Mouse (Mus musculus) ES-E14 (cell line): ENCODE data around the gene Nova2. TPM values are rescaled to one million over a fixed set of nuclear protein-coding genes. Genes with fewer than 3 reads are reported as not detected.

Experiments used
- DNase-seq: peaks from one replicate; pipeline ENCODE4 v3.0.0-alpha.2; 2013; ENCODE audit warnings: low read depth, low spot score
- H3K27ac ChIP-seq: 2 replicates; pipeline ENCODE4 v1.5.1; 2012; ENCODE audit warnings: low read depth, mild to moderate bottlenecking, low read length, moderate library complexity, mixed read lengths; ENCODE audit not compliant: poor library complexity, insufficient read depth, severe bottlenecking
- H3K36me3 ChIP-seq: 2 replicates; pipeline ENCODE4 v1.6.1; 2012; ENCODE audit warnings: mild to moderate bottlenecking, low read length, moderate library complexity, mixed read lengths; ENCODE audit not compliant: control insufficient read depth, poor library complexity, insufficient read depth, severe bottlenecking
- H3K4me1 ChIP-seq, 2 experiments: fragments of 150-350 bp in 1 of 2; sonication (generic) in 1 of 2; 2 replicates each; pipeline ENCODE4 v1.6.1; 2012; ENCODE audit warnings: low read length in 2 of 2, mild to moderate bottlenecking in 1 of 2, mixed read lengths in 1 of 2; ENCODE audit not compliant: control insufficient read depth in 2 of 2, insufficient read depth in 2 of 2, poor library complexity in 1 of 2
- H3K4me3 ChIP-seq, 2 experiments: fragments of 150-350 bp in 1 of 2; sonication (generic) in 1 of 2; 2 replicates each; pipeline ENCODE4 v1.5.1; 2012; ENCODE audit warnings: low read length in 2 of 2, low read depth in 1 of 2, mild to moderate bottlenecking in 1 of 2, mixed read lengths in 1 of 2; ENCODE audit not compliant: insufficient read depth in 1 of 2, poor library complexity in 1 of 2, severe bottlenecking in 1 of 2
- H3K9ac ChIP-seq: 2 replicates; pipeline ENCODE4 v1.6.1; 2012; ENCODE audit warnings: low read depth, mild to moderate bottlenecking, low read length, mixed read lengths; ENCODE audit not compliant: poor library complexity, insufficient read depth, severe bottlenecking
- H3K9me3 ChIP-seq: fragments of 150-350 bp; sonication (generic); 2 replicates; pipeline ENCODE4 v1.6.1; 2012; ENCODE audit warnings: low read depth, mild to moderate bottlenecking, low read length; ENCODE audit not compliant: control insufficient read depth, insufficient read depth
- CHD2 ChIP-seq: IDR thresholded peaks from 2 replicates; pipeline ENCODE4 v1.6.1; 2014; ENCODE audit warnings: mild to moderate bottlenecking, low read depth, low read length, inconsistent platforms
- HCFC1 ChIP-seq: IDR thresholded peaks from 2 replicates; pipeline ENCODE4 v1.6.1; 2012; ENCODE audit warnings: low read length, inconsistent platforms, borderline replicate concordance; ENCODE audit not compliant: insufficient read depth
- MAFK ChIP-seq: IDR thresholded peaks from 2 replicates; pipeline ENCODE4 v1.6.1; 2014; ENCODE audit warnings: mild to moderate bottlenecking, low read depth, low read length, inconsistent platforms; ENCODE audit not compliant: insufficient read depth
- ZC3H11A ChIP-seq: IDR thresholded peaks from 2 replicates; pipeline ENCODE4 v1.6.1; 2012; ENCODE audit warnings: low read depth, mild to moderate bottlenecking, inconsistent platforms, low read length, borderline replicate concordance
- ZNF384 ChIP-seq: IDR thresholded peaks from 2 replicates; pipeline ENCODE4 v1.6.1; 2012; ENCODE audit warnings: low read depth, low read length, inconsistent platforms
- in situ Hi-C, 2 experiments: fragments of 600-800 bp; cut with MboI; formaldehyde crosslinking; loops; one replicate each; pipeline ENCODE4 v1.15.1; 2025; ENCODE audit warnings: low sequenced_read_pairs in 2 of 2, inconsistent platforms in 1 of 2; ENCODE audit not compliant: unreplicated experiment in 2 of 2
- total RNA-seq: library from RNA; depleted of rRNA; stranded (reverse); fragments of 300-350 nt; gene quantifications from 2 replicates; pipeline ENCODE4 v1.2.3, GENCODE M21; 2012

Gene Nova2
- total RNA-seq, 1 experiment: 0.80 TPM

DNA sequence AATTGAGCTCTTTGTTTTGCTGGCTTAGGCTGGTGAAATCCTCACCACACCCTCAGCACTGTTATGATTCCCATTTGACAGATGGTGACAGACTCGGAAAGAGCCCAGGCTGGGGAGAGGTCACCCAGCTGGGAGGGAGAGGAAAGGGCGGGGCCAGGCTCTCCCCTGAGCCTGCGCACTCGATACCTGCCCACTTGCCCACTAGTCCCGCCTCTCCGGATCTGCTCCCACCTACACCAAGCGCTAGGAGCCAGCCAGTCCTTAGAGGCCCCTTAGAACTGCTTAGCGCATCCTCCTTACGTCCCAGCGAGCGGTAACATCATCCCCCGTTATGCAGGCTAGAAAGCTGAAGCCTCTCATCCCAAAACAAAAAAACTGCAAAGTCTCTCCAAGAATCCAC, 4.6 kb upstream of the Nova2 start:
- H3K9ac ChIP-seq: peak overlapping the region; percentile 10; the same call in 1 of the 2 replicates
- no peaks in the 10 kb centered on the region for H3K9me3 ChIP-seq
- DNase-seq: peak; percentile 63
- in situ Hi-C loops: no loop called here
- H3K36me3 ChIP-seq: no peaks in the 10 kb centered on the region
- H3K27ac ChIP-seq: no peak overlapping the region
- peaks cover 9 to 11% of the 10 kb centered on the region in 2 experiments; a peak in 3 of 4 replicates for H3K4me1 ChIP-seq
- peak overlapping the region in 1 of 2 experiments; percentile 46; a peak in 1 of 4 replicates for H3K4me3 ChIP-seq
- TF ChIP-seq HCFC1: no peak
- TF ChIP-seq CHD2: no peak
- TF ChIP-seq MAFK: no peak
- TF ChIP-seq ZNF384: no peak
- no peak for TF ChIP-seq ZC3H11A

DNA sequence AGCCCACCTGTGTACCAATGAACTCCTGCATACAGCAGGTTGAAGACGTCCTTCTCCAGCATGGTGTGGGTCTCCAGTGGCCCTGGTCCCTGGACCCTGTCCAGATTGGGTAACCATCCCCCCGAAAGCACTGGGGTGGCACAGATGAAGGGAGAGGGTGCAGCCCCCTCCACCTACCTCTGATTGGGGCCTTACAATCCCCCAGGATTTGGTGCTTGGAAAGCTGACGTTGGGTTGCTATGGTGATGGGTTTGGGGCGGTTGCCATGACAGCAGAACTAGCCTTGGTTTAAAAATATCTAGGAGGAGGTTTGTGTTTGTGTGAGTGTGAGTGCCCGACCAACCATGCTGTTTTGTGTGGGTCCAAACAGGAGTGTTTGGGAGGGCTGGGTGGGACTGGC, 2.9 kb upstream of the Nova2 start:
- Histone ChIP-seq H3K4me1 (peaks cover 9 to 15% of the 10 kb centered on the region in 2 experiments), H3K4me3 (no peak overlapping the region), H3K9me3 (no peaks in the 10 kb centered on the region), H3K27ac (no peak overlapping the region), H3K36me3 (no peaks in the 10 kb centered on the region), H3K9ac (no peak overlapping the region)
- no peak for TF ChIP-seq MAFK
- TF ChIP-seq ZNF384: no peak
- DNase-seq: no peak
- in situ Hi-C loops: no loop called here

DNA sequence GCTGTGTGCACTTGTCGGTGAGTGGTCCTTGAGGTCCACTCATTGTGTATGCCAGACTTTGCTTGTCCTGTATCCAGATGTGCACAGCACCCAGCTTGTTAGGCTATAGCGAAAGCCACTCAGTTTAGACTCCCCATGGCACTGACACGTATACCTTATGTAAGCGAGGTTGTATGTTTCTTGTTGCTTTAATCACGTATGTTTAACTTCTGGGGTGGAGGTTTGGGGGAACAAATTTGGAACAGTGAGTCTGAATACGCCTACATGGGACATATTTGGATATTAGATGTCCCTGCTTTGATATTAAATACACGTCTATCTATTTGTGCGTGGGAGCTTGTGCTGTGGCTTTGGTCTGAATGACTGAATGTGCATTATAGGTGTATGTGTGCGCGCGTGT, 2.4 kb upstream of the Nova2 start:
- H3K36me3 ChIP-seq: no peaks in the 10 kb centered on the region
- DNase-seq: no peak
- H3K4me3 ChIP-seq: no peak overlapping the region
- H3K27ac ChIP-seq: no peak overlapping the region
- H3K9me3 ChIP-seq: no peaks in the 10 kb centered on the region
- TF ChIP-seq MAFK (no peak), HCFC1 (no peak)
- no peak overlapping the region for H3K9ac ChIP-seq
- in situ Hi-C loops: no loop called here
- H3K4me1 ChIP-seq: peaks cover 9 to 15% of the 10 kb centered on the region in 2 experiments

DNA sequence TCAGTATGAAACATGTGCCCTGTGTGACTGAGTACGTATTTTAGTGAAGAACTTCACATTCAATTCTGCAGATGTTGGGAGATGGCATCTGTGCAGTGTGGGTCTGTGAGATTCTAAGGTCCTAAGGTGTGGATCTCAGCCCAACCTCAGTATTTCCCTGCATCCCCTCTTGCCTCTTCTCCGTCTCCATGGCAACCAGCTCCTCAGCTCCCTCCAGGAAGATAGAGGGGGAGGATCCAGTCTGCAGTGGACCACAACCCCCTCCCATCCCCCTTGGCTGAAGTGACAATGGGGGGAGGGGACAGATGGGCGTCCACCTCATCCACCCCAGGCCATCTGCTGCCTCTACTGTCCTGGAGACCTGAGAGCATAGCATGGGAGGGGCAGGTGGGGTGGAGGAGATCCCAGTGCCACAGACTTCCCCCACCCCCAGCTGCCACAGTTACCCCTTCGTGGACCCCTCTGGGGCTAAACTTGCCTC, 1.9 kb upstream of the Nova2 start:
- Histone ChIP-seq H3K9ac (no peak overlapping the region), H3K4me1 (peaks cover 9 to 15% of the 10 kb centered on the region in 2 experiments), H3K9me3 (no peaks in the 10 kb centered on the region), H3K4me3 (no peak overlapping the region), H3K36me3 (no peaks in the 10 kb centered on the region), H3K27ac (no peak overlapping the region)
- TF ChIP-seq MAFK (no peak), CHD2 (no peak), HCFC1 (no peak), ZC3H11A (no peak), ZNF384 (no peak)
- DNase-seq: no peak
- in situ Hi-C loops: no loop called here

DNA sequence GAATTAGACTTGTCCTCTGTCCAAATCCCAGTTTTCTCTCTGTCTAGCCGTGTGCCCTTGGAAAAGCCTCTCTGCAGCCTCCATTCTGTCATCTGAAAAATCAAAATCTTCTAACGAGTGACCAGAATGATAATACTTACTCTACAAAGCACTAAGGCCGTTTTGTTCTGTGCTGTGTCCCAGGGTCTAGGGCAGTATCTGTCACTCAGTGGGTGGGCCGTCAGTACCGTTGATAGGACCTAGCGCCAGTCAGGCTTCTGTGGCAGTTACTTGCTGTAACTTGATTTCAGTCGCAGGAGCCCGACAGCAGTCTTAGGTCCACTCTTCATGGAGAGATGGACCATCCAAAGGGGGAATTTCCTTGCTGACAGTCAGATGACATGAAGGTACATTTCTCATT, 1.4 kb upstream of the Nova2 start:
- no peak for TF ChIP-seq ZC3H11A
- no peak for TF ChIP-seq ZNF384
- no peak for TF ChIP-seq CHD2
- TF ChIP-seq HCFC1: no peak
- no peak for TF ChIP-seq MAFK
- no peak overlapping the region for H3K4me3 ChIP-seq
- no peak for DNase-seq

More for the DNA sequence above, 1.4 kb upstream of the Nova2 start:
- no peaks in the 10 kb centered on the region for H3K36me3 ChIP-seq
- H3K4me1 ChIP-seq: peaks cover 9 to 15% of the 10 kb centered on the region in 2 experiments
- no peaks in the 10 kb centered on the region for H3K9me3 ChIP-seq
- H3K9ac ChIP-seq: no peak overlapping the region
- in situ Hi-C loops: no loop called here
- H3K27ac ChIP-seq: no peak overlapping the region
